Mouse (Mus musculus) forelimb bud, embryonic 11.5 days (tissue): ENCODE measurements at regions not wholly inside any gene's neighbourhood (a gene's known extent, or its start where the extent isn't known, plus 50 kb on each side); places are given as distances from the start of the nearest gene placed in this dataset.

Source experiments
- DNase-seq: peaks from one replicate; pipeline ENCODE4 v3.0.0-alpha.2; 2012; ENCODE audit warnings: low read depth, low spot score

- no peak for DNase-seq
Measured at GRCm38 (mm10) chr11:64579826-64580225, 143.4 kb upstream of the F930015N05Rik start.

- DNase-seq, result no peak
Measured at GRCm38 (mm10) chr11:64586056-64586455, 149.6 kb upstream of the F930015N05Rik start.

GRCm38 (mm10) chr11:64587034-64587710, 150.7 kb upstream of the F930015N05Rik start:
- DNase-seq, result no peak

GRCm38 (mm10) chr11:64587751-64588600, 151.5 kb upstream of the F930015N05Rik start:
- peak; percentile 74 for DNase-seq

GRCm38 (mm10) chr11:64588601-64588989, 152.1 kb upstream of the F930015N05Rik start:
- peak; percentile 72 for DNase-seq

GRCm38 (mm10) chr11:64589026-64589425, 152.6 kb upstream of the F930015N05Rik start:
- peak; percentile 58 for DNase-seq

- DNase-seq, result peak; percentile 79
Measured at GRCm38 (mm10) chr11:64590091-64590490, 153.6 kb upstream of the F930015N05Rik start.

GRCm38 (mm10) chr11:64592253-64592652, 155.8 kb upstream of the F930015N05Rik start:
- DNase-seq, result no peak

- no peak for DNase-seq
Measured at GRCm38 (mm10) chr11:64597305-64597704, 160.9 kb upstream of the F930015N05Rik start.

- DNase-seq, result no peak
Measured at GRCm38 (mm10) chr11:64599178-64599577, 162.7 kb upstream of the F930015N05Rik start.

- DNase-seq, result no peak
Measured at GRCm38 (mm10) chr11:64600201-64601102, 164.0 kb upstream of the F930015N05Rik start.

GRCm38 (mm10) chr11:64609043-64609442, 172.6 kb upstream of the F930015N05Rik start:
- DNase-seq, result no peak

- DNase-seq, result no peak
Measured at GRCm38 (mm10) chr11:64610724-64611123, 174.3 kb upstream of the F930015N05Rik start.

GRCm38 (mm10) chr11:64615140-64615539, 178.7 kb upstream of the F930015N05Rik start:
- DNase-seq, result no peak

- DNase-seq, result peak; percentile 14
Measured at GRCm38 (mm10) chr11:64618631-64619385, 182.4 kb upstream of the F930015N05Rik start.

GRCm38 (mm10) chr11:64627180-64627579, 190.7 kb upstream of the F930015N05Rik start:
- no peak for DNase-seq

GRCm38 (mm10) chr11:64640947-64641346, 204.5 kb upstream of the F930015N05Rik start:
- DNase-seq, result no peak

- DNase-seq, result peak; percentile 50
Measured at GRCm38 (mm10) chr11:64643171-64643570, 206.7 kb upstream of the F930015N05Rik start.

- DNase-seq, result no peak
Measured at GRCm38 (mm10) chr11:64647938-64648337, 211.5 kb upstream of the F930015N05Rik start.

GRCm38 (mm10) chr11:64650571-64651282, 214.3 kb upstream of the F930015N05Rik start:
- DNase-seq, result peak; percentile 38
